Mouse (Mus musculus) bone marrow macrophage, adult 2 months (primary cell): Measurements from ENCODE around the gene Stk32b.

Experiments
- CTCF ChIP-seq: IDR thresholded peaks from 2 replicates; pipeline ENCODE4 v1.5.1; 2012; ENCODE audit warnings: low read depth, mild to moderate bottlenecking, low read length, moderate library complexity
- POLR2A ChIP-seq: IDR thresholded peaks from 2 replicates; pipeline ENCODE4 v1.6.1; 2012; ENCODE audit warnings: mild to moderate bottlenecking, low read depth, low read length, borderline replicate concordance

DNA sequence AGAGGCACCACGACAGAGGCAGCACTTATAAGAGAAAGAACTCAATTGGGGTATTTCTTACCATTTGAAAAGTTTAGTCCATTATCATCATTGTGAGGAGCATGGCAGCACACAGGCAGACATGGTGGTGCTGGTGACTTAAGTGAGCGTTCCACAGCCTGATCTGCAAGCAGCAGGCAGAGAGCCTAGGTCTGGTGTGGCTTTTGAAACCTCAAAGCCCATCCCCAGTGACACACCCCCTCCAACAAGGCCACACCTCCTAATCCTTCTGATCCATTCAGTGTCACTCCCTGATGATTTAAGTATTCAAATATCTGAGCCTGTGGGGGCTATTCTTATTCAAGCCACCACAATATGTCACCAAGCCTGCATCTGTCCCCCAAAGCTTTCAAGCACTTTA, 12.0 kb downstream of the Stk32b start:
- TF ChIP-seq CTCF (no peak), POLR2A (no peak)
